Mouse (Mus musculus) 3134 (cell line): ENCODE data around the gene Grid1.

Experiments
- DNase-seq: peaks from one replicate; pipeline ENCODE4 v3.0.0-alpha.2; 2011; ENCODE audit warnings: low spot score; ENCODE audit not compliant: insufficient read length; ENCODE audit errors: extremely low read depth

Gene Grid1

DNA sequence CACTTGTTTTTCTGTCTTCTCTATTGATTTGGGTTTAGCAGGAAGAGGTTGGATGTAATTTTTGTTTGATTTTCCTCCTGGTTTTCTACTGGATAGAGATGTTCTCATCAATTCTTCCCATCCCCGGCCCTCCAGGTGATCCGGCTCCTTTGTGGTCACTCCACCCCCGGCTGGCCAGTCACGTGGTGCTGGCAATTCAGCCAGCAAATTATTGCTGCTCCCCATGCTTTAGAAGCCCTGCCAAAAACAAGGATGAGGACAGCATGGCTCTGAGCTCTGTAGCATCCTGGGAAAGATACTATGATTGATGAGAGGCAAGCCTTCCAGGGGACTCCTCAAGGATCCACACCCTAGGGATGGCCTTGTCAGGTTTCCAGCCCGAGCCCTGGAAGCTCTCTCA lies 169.2 kb downstream of the Grid1 start:
- no peak for DNase-seq

DNA sequence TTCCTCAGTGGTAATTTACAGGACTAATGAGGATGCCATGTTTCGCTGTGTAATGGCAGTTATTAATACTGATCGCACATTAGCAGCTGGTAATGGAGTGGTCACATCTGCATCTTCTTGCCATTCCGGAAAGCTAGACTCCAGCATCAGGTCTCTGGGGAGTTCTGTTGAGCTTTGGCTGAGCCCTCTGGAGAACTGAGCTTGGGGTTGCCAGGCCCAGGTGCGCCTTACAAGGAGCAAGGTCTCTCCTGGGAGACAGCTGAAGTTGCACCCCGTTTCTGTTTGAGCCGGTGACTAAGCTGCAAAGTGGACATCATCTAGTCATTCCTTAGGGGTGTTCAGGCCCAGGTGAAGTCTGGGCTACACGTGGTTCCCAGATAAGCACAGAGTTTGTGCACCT lies 186.8 kb downstream of the Grid1 start:
- DNase-seq, result no peak

DNA sequence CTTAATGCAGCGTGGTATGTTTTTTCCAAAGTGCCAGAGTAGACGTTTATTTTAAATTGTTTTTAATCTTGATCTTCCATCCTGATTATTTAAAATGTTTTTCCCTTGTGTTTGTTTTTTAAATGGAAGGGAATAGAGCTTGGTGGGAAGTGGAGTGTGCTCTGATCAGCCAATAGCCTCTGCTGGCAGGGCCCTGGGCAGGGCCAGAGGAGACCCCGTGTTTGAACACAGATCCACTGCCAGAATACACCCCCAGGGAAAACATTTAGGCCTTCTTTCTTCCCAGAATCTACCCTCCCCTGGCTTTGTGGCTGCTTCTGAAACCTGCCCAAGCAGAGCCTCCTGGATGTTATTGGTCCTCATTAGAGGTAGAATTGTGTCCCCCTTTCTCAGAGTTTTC lies 188.8 kb downstream of the Grid1 start:
- no peak for DNase-seq

DNA sequence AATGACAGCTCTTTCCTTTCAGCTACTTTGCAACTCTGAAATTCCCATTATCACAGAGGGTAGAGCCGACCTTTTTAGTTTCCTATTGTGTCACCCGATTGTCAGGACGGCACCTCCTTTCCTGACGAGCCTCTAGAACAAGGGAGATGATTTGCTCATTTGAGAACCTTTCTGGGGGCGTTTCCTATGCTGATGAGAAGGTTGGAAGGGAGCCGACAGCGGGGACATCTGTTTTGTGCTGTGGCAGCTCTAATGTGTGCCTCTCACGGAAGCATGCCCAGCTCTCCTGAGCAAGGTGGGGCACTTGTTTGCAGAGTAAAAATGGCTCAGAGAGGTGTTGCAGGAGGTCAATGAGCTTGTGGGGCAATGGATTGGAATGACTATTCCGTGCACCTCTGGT lies 189.2 kb downstream of the Grid1 start:
- no peak for DNase-seq

DNA sequence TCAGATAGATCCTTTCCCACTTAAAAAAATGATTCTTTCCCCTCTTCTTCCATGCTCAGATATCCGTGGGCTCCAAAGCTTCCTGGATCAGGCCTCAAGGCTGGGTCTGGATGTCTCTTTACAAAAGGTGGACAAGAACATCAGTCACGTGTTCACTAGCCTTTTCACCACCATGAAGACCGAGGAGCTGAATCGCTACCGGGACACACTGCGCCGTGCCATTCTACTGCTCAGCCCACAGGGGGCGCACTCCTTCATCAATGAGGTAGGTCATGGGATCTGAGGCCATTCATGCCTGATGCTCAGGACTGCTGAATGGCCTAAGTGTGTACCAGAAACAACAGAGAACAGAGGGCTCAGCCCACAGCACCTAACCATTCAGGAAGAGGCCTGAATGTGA lies 206.8 kb downstream of the Grid1 start:
- no peak for DNase-seq

DNA sequence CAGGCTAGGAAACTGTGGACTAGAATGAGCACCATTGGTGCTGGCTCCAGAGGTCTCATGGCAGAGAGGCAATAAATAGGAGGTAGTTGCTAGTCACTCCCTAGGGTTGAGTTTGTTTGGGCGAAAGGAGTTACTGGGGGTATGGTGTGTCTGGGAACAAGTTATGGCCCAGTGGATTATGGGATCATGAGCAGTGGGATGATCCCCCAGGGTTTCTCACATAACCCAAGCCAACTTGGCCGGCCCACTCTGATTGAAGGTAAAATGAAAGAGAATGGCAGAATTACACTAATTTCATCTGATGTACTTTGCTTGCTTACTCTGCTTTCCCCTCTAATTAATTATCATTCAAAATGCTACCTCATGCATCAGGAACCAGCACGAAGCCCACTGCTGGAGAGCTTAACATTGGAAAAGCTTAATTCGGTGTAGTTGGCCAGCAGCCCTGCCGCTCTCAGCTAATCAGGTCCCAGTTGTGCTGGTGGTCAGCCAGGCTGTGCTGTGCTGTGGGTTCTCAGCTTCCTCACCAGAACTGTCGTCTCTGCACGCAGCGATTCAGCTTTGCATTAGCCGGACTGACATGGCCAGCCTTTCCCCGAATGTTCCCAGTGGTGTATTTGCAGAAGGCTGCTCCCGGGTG lies 207.7 kb downstream of the Grid1 start:
- DNase-seq, result no peak

DNA sequence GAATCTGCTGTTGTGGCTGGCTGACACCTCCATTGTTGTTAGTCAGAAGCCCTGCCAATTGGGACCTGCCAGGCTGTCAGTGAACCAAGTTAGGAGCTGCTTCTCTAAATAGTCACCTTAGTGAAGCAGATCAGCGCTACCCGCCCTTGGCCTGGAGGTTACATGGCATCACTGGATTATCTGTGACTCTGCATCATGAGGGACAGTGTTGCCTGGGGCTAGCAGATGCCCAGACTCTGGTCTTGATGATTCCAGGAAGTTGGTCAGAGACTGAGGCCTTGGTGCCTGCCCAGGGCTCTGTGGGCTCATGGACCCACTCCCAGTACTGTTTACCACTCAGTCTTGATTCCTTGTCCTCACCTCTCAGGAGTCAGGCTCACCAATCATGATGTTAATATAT lies 209.7 kb downstream of the Grid1 start:
- DNase-seq, result no peak

DNA sequence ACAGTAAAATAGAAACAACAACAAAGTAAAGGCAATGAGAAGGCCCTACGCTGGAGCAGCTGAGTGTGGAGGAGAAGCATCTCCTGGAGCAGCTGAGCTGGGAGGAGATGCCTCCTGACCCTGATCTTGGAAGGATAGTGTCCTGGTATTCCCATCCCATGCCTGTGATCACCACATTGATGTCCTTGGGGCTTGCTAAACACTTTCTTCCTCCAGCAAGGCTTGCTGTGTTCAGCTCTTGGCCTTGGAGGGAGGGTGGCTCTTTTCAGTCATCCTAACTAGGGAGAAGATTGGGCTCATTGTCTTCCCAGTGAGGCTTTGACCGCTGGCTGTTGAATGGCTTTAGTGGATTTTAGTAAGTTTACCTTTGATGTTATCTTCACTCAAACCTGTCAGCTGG lies 210.4 kb downstream of the Grid1 start:
- no peak for DNase-seq

DNA sequence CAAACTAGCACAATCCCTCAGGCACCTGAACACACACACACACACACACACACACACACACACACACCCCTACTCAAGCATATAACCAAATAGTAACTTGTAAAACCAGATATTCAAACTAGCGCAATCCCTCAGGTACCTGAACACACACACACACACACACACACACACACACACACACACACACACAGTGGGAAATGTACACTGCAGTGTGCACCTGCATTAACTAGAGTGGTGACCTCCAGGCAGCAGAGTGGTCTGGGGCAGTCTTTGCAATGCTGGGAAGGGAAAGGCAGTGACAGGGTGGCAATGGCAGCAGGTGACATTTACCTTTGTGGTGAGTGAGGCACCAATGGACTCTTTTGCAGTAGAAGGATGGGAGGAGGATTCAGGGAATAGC lies 212.4 kb downstream of the Grid1 start:
- no peak for DNase-seq

DNA sequence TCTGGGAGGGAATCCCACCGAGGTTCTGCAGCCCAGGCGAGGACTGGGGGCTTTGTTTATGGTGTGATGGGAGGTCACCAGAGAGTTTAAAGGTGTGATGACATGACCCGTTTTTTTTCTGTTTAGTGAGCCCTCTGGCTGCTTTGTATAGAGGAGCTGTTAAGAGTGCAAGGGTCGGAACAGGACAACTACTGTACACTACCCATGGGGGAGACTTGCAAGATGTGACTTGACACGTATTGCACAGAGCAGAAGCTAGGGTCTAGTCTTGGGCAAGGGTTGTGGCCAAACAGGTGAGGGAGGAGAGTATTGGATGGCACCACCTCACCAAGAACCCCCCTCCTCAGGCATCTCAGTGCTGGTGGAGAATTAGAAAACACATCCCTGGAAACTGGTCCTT lies 224.4 kb downstream of the Grid1 start:
- DNase-seq, result no peak

DNA sequence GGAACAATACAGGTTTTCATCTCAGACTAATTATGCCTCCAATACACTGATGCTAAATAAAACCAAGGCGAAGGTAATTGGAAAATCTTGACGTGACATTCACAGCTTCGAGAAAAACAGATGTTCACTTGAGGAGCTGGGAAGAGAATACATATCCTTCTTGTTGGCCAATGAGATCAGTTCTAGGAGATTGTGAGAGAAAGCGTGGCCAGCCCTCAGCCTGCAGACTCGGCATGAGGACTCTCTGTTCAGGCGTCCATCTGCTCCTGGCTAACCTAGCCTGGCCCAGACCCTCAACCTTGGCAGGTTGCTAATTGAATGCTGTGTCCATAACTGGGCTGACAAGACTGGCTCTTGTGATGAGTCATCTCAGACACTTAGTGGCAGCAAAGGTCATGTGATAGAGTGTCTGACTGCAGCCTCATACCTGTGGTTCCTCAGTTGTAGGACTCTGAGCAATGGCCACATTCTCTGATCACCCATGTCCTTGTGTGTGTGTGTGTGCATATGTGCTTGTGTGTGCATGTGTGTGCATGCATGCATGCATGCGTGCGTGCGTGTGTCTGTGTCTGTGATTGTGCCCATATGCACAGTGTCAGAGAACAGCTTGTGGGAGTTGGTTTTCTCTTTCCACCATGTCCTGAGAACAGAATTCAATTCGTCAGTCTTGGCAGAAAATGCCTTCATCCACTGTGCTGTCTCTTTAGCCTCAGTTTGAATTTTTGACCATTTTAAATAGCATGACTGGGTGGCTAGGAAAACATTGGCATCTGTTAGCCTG lies 225.2 kb downstream of the Grid1 start:
- no peak for DNase-seq

DNA sequence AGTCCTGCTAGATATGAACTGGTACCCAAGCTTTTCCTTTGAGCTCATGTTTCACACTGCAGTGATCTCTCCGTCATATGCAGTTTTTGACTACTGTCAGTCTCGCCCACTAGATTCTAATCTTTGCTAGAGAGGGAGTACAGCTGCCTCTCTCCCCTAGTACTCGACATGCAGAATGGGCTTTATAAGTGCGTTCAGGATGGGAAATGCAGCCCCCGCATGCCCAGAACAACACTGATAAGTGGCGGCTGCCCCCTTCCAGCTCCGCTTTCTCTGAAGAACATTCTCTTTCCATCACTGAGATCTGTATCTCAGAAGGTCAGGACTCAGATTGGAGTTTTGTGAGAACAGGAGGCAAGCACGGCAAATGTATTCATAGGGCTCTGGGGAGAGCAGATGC lies 229.3 kb downstream of the Grid1 start:
- DNase-seq, result no peak

DNA sequence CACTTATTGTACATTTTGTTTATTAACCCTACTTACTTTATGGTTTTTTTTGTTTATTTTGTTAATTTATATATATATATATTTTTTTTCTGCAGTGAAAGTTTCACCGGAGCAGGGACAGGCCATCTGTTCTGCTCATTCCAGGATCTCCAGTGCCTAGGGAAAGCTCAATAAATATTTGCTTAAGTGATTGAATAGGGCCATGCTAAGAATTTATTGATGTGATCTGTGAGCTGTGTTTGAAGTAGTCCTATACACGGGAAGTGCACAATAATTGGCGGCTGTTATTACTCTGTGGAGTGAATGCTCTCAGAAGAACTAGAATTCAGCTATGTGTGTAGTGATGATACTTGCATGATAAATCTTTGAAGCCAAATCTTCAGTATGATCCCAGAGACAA lies 234.2 kb downstream of the Grid1 start:
- no peak for DNase-seq

DNA sequence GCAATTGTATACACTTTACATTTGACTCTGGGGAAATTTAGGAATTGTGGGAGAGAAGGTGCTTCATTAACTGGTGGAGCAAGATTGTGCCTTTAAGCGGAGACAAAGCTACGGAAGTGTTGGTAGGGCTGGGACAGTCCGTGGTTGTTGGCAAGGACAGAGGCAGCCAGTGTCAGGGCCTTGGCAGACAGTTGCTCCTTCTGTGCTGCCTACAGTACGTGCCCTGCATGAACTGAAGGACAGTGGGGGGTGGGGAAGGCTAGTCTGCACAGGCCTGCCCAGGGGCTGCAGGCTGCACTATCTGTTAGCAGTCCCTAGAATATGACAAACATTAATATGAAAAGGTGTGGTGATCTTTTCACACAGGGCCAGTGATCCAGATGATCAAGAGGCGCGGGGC lies 254.7 kb downstream of the Grid1 start:
- DNase-seq, result no peak

DNA sequence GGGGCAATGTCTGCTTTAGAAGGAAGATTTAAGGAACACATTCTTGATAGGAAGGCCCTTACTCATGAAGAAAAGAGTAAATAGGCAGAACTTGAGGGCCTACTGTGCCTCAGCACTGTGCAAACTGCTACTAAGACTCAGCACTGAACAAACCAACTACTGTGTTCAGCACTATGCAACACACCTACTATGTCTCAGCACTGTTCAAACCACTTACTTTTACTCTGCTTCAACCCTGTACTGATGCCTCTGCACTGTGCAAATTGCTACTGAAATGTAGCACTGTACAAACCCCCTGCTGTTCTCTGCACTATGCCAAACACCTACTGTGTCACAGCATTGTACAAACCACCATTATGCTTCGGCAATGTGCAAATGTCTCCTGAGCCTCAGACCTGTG lies 260.0 kb downstream of the Grid1 start:
- DNase-seq, result no peak

DNA sequence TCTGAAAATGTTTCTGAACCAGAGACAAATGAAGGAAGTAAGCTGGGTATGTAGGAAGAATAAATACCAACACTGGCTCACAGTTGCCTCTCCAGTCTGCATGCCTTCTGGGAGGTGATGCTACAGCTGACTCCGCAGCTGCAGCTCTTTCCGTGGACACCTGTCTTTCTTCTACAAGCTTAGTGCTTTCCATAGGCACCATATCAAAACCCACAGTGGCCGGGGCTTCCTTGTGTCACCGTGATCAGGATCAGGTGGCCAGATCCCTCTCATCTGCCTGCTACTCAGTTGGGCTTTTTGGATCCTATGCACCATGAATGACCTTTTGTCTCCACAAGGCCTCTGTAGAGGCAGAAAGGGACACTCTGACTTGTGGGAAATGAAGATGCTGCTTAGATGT lies 272.7 kb downstream of the Grid1 start:
- no peak for DNase-seq

DNA sequence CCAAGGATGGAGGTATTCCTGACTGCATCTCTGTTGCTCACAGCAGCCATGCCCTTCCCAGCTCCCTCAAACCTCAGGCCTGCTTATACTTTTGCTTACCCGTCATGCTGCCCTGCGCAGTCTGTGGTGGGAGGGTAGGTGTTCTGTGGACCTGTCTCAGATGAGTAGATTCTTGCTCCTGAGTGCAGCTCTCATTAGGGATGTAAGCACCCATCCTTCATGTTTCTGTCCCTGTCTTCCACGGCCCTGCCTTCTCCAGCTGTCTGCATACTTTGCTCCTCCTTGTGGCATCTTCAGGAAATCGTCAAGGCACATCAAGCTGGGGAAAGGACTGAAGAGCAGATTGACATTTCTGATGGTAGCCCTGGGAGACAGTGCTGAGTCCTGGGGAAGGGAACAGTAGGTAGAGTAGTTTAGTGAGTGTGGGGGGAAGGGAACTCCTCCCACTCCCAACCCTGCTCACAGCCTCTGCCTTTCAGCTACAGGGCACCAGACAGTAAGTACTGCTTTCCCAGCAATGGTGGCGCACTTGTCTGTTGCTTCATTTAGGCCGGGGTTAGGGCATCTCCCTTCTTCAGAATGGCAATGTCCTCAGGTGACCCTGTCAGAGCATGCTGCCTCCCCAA lies 273.8 kb downstream of the Grid1 start:
- DNase-seq, result no peak

DNA sequence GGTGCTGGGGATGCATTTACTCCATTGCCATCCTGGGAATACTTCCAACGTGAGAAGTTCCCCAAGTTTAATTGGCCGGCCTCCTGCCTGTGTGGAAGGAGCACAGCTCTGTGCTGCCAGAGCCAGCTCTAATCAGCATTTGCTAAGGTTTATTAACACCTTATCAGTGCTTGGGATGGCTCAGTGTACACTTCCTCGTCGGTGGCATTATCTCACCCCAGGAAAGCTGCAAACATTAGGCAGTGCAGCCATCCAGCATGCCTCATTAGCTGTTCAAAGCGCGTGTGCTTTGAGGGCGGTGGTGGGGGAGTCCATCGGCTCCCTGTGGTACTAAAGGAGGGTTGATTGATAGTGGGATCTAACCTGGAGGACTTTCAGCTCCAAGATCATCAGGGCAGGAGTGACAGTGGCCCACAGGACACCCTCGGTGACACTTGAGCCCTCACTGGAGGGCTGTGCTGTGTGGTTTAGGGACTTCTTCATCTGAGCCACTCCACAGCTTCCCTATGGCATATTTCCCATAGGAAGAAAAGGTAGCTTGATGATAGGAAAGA lies 275.7 kb downstream of the Grid1 start:
- DNase-seq, result no peak

DNA sequence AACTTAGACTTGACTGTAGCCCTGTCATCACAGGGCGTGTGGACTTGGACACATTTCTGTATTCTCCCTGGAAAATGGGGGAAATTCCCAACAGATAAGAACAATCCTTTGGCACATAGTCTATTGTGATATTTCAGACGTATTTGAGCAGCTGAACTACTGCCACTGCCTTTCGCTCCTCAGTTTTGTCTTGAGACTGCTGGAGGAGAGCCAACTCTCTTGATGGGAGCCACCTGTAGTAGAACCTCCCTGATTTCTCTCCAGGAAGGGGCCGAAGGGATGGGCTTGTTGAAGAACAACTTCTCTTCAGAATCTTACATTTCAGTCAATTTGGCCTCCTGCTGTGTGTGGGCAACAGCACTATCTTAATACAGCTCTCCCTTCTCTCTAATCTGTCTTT lies 276.2 kb downstream of the Grid1 start:
- no peak for DNase-seq

DNA sequence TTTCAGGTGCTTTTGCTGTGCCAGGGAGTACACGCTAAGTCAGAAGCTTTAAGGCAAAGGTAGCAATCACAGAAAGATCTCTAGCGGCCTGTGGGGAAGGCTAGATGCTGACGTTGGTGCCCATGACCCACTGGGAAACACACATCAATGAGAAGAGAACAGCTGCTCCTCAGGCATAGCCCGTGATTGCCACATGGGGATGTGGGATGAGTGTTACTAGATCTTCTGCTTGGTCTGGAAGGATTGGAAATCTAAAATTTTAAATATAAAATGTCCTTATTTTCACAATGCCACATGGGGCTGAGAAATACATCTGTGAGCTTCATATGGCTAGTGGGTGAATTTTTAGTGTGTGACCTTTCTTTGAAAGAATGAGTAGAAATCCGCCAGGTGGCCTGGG lies 277.3 kb downstream of the Grid1 start:
- DNase-seq, result no peak

DNA sequence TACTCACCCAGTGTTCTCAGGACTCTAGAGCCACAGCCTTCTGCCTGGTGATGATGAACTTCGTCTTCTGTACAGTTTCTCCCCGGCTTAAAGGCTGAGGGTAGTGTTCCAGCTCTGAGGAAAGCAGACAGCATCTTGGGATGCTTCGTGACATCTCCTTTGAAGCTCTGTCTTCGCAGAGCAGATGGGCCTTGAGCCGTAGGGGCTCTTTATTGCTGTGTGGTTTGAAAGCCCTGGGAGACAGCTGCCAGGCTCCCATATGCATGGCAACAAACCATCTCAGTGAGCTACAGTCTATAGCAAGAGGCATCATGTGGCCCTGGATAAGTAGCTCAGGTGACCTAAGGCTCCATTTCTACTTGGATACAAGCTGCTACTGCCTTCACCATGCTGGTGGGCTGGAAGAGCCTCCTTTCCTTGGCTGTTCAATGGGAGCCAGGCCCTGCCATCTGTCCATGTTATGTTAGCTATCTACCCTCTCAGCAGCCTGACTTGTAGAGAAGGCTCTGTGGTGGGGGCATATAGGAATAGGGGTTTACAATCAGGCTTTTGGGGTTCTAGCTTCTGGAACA lies 283.8 kb downstream of the Grid1 start:
- no peak for DNase-seq

DNA sequence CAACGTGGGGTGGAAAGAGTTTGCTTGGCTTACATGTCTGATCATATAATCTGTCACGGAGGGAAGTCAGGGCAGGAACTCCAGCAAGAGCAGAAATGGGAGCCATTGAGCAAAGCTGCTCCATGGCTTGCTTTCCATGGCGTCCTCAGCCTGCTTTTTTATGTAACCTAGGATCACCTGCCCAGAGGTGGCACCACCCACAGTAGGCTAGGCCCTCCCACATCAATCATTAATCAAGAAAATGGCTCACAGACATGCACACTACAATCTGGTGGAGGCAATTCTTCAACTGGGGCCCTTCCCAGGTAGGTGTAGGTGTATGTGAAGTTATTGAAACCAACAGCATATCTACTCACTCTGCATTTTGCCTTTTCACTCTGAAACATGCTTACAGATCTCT lies 287.7 kb downstream of the Grid1 start:
- no peak for DNase-seq
